Mouse (Mus musculus) splenic B cell, adult 2 months (primary cell): ENCODE results near the gene Syn3.

Experiments used
- DNase-seq: peaks from one replicate; pipeline ENCODE4 v3.0.0-alpha.2; 2011; ENCODE audit warnings: low read depth, low spot score
- H3K27me3 ChIP-seq: 2 replicates; pipeline ENCODE4 v1.6.1; 2012; ENCODE audit warnings: mild to moderate bottlenecking, low read length, moderate library complexity, mixed read lengths; ENCODE audit not compliant: control insufficient read depth, poor library complexity, insufficient read depth, severe bottlenecking
- H3K36me3 ChIP-seq: 2 replicates; pipeline ENCODE4 v1.6.1; 2012; ENCODE audit warnings: mild to moderate bottlenecking, low read length, moderate library complexity, mixed read lengths; ENCODE audit not compliant: control insufficient read depth, poor library complexity, insufficient read depth, severe bottlenecking

Gene Syn3

DNA sequence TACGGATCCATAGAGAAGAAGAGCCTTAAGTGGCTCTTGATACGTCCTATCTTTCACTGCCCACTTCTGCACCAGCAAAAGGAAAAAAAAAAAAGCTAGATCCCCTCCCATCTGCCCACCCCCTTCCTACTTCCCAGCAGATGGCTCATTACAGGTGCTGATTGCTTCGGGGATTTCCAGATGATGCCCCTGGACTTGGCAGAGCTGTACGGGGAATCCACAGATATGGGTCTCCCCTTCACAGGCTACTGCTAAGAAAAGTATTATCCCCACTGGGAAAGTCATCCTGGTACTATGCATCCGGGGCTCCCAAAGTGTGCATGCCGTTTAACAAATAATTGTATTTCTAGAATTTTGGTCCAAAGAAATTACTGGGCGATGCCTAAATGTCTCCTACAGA, 181.1 kb downstream of the Syn3 start:
- H3K27me3 ChIP-seq: no peaks in the 10 kb centered on the region
- no peaks in the 10 kb centered on the region for H3K36me3 ChIP-seq
- no peak for DNase-seq

DNA sequence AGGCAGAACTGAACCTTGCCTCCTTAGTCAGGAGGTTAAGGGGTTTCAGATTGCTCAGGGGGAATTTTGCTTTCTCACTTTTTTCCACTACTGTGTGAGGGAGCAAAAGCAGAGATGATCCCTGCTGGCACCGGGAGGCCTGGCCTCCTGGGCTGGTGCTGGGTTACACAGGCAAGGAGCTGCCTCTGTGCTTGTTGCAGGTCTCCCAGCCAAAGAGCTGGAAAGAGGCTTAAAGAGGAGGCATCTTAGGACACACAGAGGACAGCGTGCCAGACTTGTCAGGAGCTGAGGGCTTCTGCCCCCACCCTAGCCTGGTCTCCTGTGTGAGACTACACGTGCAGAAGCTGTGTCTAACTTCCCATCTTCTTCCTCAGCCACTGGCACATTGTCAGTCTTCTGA, 183.2 kb downstream of the Syn3 start:
- no peaks in the 10 kb centered on the region for H3K27me3 ChIP-seq

DNA sequence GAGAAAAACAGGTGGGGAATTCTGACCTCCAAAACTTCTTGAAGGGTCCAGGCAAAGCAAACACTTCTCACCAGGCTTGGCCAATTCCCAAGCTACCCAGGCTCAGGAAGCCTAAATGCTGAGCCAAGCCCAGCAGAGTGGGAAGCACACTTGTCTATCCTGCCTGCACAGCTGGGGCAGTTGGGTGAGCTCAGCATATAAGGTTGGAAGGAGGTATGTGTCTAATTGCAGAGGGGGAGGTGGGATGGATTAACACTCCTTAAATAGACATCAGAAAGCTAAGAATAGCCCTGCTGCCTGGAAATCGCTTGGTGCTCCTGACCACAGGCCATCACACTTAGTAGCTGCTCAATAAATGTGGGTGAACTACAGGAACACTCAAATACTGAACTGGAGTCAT, 185.2 kb downstream of the Syn3 start:
- Histone ChIP-seq H3K36me3 (no peaks in the 10 kb centered on the region), H3K27me3 (no peaks in the 10 kb centered on the region)
- DNase-seq: no peak

More for the DNA sequence above, 183.2 kb downstream of the Syn3 start:
- no peaks in the 10 kb centered on the region for H3K36me3 ChIP-seq
- no peak for DNase-seq

DNA sequence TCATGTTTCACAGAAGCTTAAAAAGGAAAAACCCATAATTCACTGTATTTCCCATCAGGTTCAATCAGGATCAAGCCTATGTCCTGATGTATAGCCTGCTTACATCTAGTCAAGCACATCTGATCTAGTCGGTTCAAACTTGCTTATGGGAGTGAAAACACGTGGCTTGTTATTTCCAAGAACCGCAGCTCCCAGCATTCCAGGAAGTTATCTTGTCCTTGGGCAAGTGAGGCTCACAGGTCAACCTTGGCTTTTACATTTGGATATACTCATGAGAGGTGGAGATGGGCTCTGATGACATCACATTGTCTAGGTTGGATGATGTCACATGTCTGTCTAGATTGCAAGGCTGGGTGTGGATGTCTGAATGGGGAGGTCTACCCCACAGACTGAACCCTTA, 185.7 kb downstream of the Syn3 start:
- Histone ChIP-seq H3K36me3 (no peaks in the 10 kb centered on the region), H3K27me3 (no peaks in the 10 kb centered on the region)
- DNase-seq: no peak

DNA sequence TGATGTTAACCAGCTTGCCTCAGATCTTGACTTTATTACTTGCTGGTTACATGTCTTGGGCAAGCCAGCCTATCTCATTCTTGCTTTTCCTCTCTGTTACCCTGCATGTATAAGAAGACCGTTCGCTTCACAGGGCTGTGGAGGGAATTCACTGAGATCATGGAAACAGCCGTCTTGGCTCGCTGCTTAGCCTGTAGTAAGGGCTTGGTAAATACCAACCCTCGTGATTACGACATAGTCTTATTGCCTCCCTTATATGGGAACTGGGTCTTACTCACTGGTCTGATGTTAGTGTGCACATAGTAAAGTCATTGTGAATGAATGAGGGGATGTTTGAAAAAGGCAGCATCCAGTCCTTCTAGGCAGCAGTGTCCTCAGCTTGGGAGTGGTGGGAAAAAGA, 188.2 kb downstream of the Syn3 start:
- DNase-seq: no peak

DNA sequence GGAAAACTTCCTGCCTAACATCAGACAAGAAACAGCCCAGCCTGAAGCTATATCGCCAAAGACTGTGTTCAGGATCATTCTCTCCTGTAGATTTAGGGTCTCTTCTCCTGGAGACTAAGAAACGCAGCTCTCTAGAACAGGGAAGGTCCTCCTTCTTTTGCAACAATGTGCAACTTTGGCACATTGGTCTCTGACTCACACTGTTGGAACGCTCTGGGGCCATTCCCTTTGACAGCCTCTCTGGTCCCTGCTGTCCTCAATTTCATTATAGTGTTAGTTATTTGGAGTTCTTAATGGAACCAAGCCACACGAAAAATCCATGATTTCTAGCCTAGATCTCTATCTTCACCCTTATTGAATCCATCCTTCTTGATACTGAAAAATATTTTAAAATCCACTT, 191.5 kb downstream of the Syn3 start:
- no peaks in the 10 kb centered on the region for H3K27me3 ChIP-seq
- no peak for DNase-seq
- H3K36me3 ChIP-seq: no peaks in the 10 kb centered on the region

More for the DNA sequence above, 188.2 kb downstream of the Syn3 start:
- Histone ChIP-seq H3K36me3 (no peaks in the 10 kb centered on the region), H3K27me3 (no peaks in the 10 kb centered on the region)

DNA sequence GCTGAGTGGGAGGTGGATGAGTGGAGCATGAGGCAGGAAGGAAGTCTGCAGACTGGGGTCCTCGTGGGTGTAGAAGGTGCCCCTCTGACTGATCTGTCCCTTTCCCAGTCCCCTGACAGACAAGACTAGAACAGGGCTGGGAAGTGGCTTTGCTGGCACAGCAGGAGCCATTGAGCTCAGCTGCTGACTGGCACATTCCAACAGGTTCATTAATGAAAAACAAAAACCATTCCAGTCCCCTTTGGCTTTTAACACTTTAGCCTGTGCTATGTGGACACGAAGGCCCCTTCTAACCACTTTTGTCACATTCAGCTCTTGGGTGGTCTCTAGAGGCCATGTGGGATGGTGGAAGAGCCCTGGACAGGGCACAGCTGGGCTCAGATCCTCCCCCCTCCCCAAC, 194.1 kb downstream of the Syn3 start:
- Histone ChIP-seq H3K27me3 (no peaks in the 10 kb centered on the region), H3K36me3 (no peaks in the 10 kb centered on the region)
- DNase-seq: no peak

DNA sequence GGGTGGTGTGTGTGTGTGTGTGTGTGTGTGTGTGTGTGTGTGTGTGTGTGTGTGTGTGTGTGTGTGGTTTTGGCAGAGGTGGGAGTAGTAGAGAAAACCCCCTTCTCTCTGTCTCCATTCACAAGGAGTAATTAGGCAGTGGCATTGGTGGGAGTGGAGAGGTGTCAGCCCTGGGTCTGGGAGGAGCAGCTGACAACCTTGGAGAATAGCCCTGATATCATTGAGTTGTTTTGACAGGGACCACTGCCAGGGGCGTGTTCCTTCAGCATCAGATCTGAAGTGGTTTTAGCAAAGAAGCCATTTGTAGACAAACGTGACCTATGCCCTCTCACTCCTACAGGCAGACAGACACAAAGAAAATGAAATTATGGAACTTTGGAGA, 195.2 kb downstream of the Syn3 start:
- Histone ChIP-seq H3K36me3 (no peaks in the 10 kb centered on the region), H3K27me3 (no peaks in the 10 kb centered on the region)
- DNase-seq: no peak

DNA sequence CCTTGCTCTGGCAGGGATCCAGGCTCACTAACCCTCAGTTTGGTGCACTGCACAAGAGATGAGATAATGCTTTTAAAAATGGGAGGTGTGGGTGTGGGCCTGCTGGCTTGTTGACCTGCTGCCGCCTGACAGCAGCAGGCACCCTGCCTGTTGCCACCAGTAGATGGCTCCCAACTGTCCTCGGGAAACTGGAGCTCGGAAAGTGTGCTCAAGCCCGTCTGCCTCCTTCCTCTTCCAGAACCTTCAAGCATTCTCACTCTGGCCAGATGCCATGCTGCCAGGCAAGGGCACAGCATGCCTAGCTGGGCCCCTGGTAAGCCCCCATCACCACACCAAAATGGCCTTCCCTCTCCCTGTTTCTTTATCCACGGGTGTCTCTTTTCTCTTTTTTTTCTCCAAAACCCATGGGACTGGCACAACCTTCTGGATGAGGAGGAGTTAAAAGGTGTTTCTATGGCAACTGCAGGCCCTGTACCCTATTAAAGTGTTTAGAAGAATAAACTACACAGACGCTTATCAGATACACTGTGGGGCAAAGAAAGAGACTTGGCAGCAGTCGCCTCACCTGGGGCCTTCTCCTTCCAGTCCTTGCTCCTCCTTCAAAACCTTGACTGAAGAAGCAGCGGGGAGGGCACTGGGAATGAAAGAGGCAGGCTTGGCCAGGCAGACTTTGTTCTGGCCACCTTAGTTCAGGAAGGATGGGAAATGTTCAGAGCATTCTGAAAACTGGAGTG, 195.8 kb downstream of the Syn3 start:
- Histone ChIP-seq H3K36me3 (no peaks in the 10 kb centered on the region), H3K27me3 (no peaks in the 10 kb centered on the region)
- no peak for DNase-seq

DNA sequence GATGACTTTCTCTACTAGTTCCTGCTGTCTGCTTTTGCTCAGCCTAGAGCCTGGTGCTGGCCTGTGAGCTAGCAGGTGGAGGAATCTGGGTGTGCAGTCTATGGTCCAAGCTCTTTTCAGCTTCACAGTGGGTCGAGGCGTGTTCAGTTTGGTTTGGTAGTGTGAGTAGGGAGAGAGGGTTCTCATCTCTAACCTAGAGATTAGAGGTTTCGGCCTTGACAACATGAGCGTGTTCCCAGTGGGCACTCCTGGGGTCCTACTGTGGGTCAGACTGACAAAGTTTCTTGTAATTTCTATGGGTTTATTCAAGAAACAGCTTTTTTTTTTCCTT, 196.4 kb downstream of the Syn3 start:
- no peak for DNase-seq
- H3K27me3 ChIP-seq: no peaks in the 10 kb centered on the region
- H3K36me3 ChIP-seq: no peaks in the 10 kb centered on the region

DNA sequence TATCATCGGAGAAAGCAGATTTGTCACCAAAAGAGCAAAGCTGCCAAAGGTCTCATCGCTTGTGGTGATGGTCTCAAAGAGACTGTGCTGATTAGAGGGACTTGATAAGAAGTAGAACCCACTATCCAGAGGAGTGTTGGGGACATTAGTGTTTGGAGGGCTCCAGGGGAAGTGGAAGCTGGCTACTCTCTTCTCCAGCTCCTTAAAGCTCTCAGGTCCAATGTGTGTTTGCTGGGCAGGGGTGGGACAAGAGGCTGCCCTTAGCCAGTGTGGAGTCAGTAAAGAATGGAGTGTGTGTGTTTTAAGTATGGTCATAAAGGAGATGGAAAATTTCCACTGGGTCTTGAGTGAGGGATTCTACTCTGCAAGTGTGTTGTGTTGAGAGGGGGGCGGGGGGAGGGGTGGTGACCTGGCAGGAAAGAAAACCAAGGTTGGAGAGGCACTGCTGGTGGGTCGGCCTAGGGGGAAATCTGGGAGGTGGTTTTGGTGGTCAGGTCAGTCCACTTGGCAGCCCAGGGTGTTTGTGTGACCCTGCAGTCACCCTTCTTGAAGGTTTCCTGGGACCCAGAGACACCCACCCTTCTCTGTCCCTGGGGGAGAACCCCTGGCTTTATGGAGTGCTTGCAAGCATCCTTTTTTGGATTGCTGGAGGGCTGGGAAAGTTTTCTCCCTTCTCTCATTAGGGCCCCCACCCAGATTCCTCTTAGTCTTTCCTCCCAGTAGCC, 196.9 kb downstream of the Syn3 start:
- no peak for DNase-seq
- H3K36me3 ChIP-seq: no peaks in the 10 kb centered on the region
- no peaks in the 10 kb centered on the region for H3K27me3 ChIP-seq

DNA sequence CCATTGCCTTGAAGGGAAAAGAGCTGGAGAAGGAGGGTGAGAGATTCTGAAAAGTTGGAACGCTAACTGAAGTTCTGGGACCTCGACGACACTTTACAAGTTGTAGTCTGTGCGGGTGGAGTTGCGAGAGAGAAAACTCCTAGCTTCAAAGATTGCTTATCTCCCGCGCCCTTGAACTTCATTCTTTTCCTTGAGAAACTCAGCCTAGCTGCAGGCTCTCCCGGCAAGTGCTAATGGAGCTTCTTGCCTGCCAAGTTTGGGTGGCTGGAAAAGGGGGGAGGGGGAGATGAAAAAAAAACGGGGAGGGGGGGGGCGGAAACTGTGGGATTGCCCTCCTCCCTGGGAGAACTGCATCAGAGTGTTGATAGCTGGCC, 197.6 kb downstream of the Syn3 start:
- Histone ChIP-seq H3K27me3 (no peaks in the 10 kb centered on the region), H3K36me3 (no peaks in the 10 kb centered on the region)
- DNase-seq: no peak

DNA sequence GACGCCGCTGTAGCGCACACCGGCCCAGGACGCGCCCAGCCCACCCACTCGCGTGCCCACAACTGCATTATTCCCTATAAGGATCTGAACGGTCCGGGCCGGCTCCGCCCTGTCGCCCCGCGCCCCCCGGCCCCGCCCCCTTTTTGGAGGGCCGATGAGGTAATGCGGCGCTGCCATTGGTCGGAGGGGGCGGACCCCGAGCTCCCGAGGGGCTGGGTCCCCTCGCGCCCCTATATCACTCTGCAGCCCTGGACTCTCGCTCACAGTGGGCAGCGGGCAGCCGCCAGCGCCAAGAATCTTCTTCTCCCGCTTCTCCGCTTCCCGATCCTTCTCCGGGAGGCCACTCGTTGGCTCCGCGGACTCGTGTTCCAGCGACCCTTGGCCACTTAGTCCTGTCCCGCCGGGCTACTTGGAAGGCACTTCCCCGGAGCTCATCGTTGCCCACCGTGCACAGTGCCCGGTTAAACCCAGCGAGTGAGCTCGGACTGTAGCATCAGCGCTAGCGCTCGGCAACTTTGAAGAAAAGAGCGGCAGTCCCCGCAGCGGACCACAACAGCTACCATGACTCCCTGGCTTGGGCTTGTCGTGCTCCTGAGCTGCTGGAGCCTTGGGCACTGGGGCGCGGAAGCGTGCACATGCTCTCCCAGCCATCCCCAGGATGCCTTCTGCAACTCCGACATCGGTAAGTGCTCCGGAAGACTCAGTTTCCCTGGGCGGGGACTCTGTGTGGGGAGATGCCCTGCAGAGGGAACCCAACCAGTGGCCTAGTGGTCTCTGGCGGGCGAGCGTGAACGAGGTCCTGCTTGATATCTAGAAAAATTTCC, 198.2 kb downstream of the Syn3 start, which contains the start of gene Timp3:
Timp3 (plus strand) TSS at position 80 of the 824 bp plus-strand sequence.
- no peaks in the 10 kb centered on the region for H3K27me3 ChIP-seq
- no peaks in the 10 kb centered on the region for H3K36me3 ChIP-seq
- no peak for DNase-seq

DNA sequence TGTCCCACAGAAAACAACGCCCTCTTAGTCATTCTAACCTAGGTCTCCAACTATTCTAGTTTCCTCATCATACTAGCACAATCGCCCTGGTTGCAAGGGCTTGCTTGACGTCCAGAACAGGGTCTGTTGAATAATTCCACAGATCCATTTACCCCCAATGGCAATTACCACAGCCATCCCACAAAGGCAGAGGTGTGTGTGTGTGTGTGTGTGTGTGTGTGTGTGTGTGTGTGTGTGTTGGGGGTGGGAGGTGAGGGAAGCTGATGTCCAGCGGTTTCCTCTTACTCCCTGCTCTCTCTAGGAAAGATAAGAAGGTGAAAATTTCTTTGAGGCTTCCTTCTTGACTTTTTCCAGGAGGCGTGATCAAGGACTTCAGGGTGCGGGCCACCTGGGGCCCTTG, 198.9 kb downstream of the Syn3 start:
- Histone ChIP-seq H3K36me3 (no peaks in the 10 kb centered on the region), H3K27me3 (no peaks in the 10 kb centered on the region)
- DNase-seq: no peak

DNA sequence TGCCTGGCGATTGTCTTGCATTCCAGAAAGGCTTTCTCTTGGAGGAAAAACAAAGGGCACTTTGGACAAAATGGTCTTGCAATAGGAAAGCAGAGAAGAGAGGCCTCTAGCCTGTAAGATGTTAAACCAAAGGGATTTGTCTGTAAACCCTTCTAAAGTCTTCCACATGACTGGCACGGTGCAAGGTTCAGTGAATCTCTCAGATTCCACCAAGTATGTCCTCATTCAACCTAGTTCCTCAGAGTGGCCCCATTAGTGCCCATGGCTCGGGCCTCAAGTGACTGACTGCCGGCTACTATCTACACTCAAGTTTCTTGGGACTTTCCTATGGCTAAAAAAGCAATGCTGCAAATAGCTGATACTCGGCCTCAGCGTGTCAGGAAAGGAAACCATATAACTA, 200.4 kb downstream of the Syn3 start:
- no peak for DNase-seq
- no peaks in the 10 kb centered on the region for H3K27me3 ChIP-seq
- no peaks in the 10 kb centered on the region for H3K36me3 ChIP-seq
